In the genomic region with DNA sequence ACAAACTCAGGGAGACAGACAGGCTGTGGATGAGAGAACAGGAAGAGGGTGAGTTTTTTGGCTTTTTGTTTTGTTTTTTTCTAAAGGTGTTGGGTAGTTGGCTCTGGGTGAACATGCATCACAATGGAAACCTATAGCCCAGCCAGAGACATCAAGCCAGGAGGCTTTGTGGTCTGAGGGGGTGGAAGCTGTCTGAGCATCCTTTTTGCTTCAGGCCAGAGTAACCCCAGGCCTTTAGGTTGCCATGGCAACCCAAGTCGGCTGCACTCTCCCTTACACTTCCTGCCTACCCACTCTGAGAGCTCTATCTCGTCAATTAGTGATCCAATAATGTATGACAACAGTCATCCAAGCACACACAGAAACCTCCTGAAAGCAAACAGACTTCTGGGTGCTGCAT, we compare ENCODE assay signal across 15 mouse cellular contexts. TPM values are rescaled to one million over a fixed set of nuclear protein-coding genes. Genes with fewer than 3 reads are reported as not detected.
A peak's percentile ranks its signal among the peaks of the same experiment; 100 is the strongest.
DNase-seq lines count a peak whose midpoint lies in the region; ATAC-seq and TF ChIP-seq lines count a peak whose summit lies in the region.
"Had no signal": no experiment of that assay in that cellular context is flagged by ENCODE, and none has a peak within 500 bp of the region (broad histone marks: within the 10 kb centered on the region; RNA-seq: fewer than 3 reads in every experiment).

No protein-coding gene starts in this region.

- 0 out of 2 replicates have a peak, but pooled peaks have one; percentile 28 for ATAC-seq in kidney, embryonic 15.5 days (replicated peaks; ENCODE audit: low FRiP score)
- peak; percentile 50 for ATAC-seq in forebrain, postnatal 0 days
- peak; percentile 41; the same call in 1 of the 2 replicates for ATAC-seq in monocyte, adult 5-6 weeks (replicated peaks; ENCODE audit: insufficient number of reproducible peaks, low FRiP score, low TSS enrichment, poor library complexity, severe bottlenecking)
- ATAC-seq in intestine, embryonic 16.5 days: no peak

- no peak for TF ChIP-seq EP300 in CH12.LX (IDR thresholded peaks at IDR 0.05; ENCODE audit: low read length)

- dilution Hi-C loops in CH12.LX (cut with MboI; ENCODE audit: extremely low pct_ligation_motif_present, extremely low pct_unique_long_range_greater_than_20kb, low sequenced_read_pairs): no loop called here

- peaks cover 16% of the 10 kb centered on the region for H3K4me1 ChIP-seq in kidney, embryonic 15.5 days
- H3K4me1 ChIP-seq in CH12.LX (ENCODE audit: control insufficient read depth in 1 of 2, insufficient read depth in 2 of 2): peaks cover 15 to 69% of the 10 kb centered on the region in 2 experiments
- H3K4me1 ChIP-seq in forebrain, postnatal 0 days (ENCODE audit: insufficient read depth): no peaks in the 10 kb centered on the region
- H3K4me1 ChIP-seq in intestine, embryonic 16.5 days (ENCODE audit: control insufficient read depth, insufficient read depth, low read length): peaks cover 11% of the 10 kb centered on the region

- 9% methylated on average over 2 of the region's 2 CpGs for WGBS in kidney, embryonic 15.5 days
- WGBS in forebrain, postnatal 0 days: 4% methylated on average over 2 of the region's 2 CpGs
- 6% methylated on average over 2 of the region's 2 CpGs for WGBS in intestine, embryonic 16.5 days

- H3K27ac ChIP-seq in kidney, embryonic 15.5 days: no peak overlapping the region
- H3K27ac ChIP-seq in CH12.LX (ENCODE audit: insufficient read depth, low read depth): no peak overlapping the region
- H3K27ac ChIP-seq in forebrain, postnatal 0 days (ENCODE audit: low read depth, low read length): no peak overlapping the region
- no peak overlapping the region for H3K27ac ChIP-seq in intestine, embryonic 16.5 days (ENCODE audit: low read length)
- H3K27ac ChIP-seq: left cerebral cortex, adult 2 months had no signal

- H3K79me2 ChIP-seq in CH12.LX (replicated peaks; ENCODE audit: control insufficient read depth, extremely low read depth, insufficient read depth, poor library complexity, severe bottlenecking): no peaks in the 10 kb centered on the region

- TF ChIP-seq RAD21 in CH12.LX (IDR thresholded peaks at IDR 0.05; ENCODE audit: low read depth, low read length): no peak

- H3K9ac ChIP-seq in kidney, embryonic 15.5 days: no peak overlapping the region
- H3K9ac ChIP-seq in CH12.LX (ENCODE audit: insufficient read depth, low read depth): no peak overlapping the region
- H3K9ac ChIP-seq in forebrain, postnatal 0 days: no peak overlapping the region
- no peak overlapping the region for H3K9ac ChIP-seq in intestine, embryonic 16.5 days (ENCODE audit: low read depth, low read length)
- H3K9ac ChIP-seq: lung, embryonic 14.5 days had no signal

- H3K9me3 ChIP-seq in kidney, embryonic 15.5 days (replicated peaks): no peaks in the 10 kb centered on the region
- H3K9me3 ChIP-seq in CH12.LX (replicated peaks; ENCODE audit: low read length): no peaks in the 10 kb centered on the region
- H3K9me3 ChIP-seq in forebrain, postnatal 0 days (ENCODE audit: low read length): no peaks in the 10 kb centered on the region
- no peaks in the 10 kb centered on the region for H3K9me3 ChIP-seq in intestine, embryonic 16.5 days (ENCODE audit: control insufficient read depth, low read length)

- H3K4me2 ChIP-seq in kidney, embryonic 15.5 days: no peak overlapping the region
- no peak overlapping the region for H3K4me2 ChIP-seq in CH12.LX (ENCODE audit: insufficient read depth, low read depth, poor library complexity, severe bottlenecking)
- H3K4me2 ChIP-seq in forebrain, postnatal 0 days (ENCODE audit: low read depth): no peak overlapping the region
- H3K4me2 ChIP-seq in intestine, embryonic 16.5 days (ENCODE audit: low read depth, low read length): no peak overlapping the region
- H3K4me2 ChIP-seq: lung, embryonic 14.5 days had no signal

- no peak for DNase-seq in kidney, postnatal 4 days
- DNase-seq in CH12.LX (ENCODE audit: extremely low read depth): peak; percentile 40
- no peak for DNase-seq in forebrain, postnatal 0 days
- DNase-seq in heart, adult 11 months: no peak
- DNase-seq in frontal cortex, postnatal 36 days (ENCODE audit: low spot score in 2 of 2): no peak
- DNase-seq: adrenal gland, postnatal 25 days; gastrocnemius, postnatal 14 days; kidney, postnatal 36 days; liver; lung, embryonic 14.5 days; right cerebral cortex, postnatal 4 days had no signal

- no peaks in the 10 kb centered on the region for H3K36me3 ChIP-seq in kidney, embryonic 15.5 days
- no peaks in the 10 kb centered on the region for H3K36me3 ChIP-seq in CH12.LX (replicated peaks in 1 of 2; ENCODE audit: control insufficient read depth in 1 of 2, insufficient read depth in 1 of 2, low read length in 1 of 2)
- no peaks in the 10 kb centered on the region for H3K36me3 ChIP-seq in forebrain, postnatal 0 days (ENCODE audit: insufficient read depth)
- no peaks in the 10 kb centered on the region for H3K36me3 ChIP-seq in intestine, embryonic 16.5 days (ENCODE audit: control insufficient read depth, insufficient read depth, low read length)

- in situ Hi-C loops in CH12.LX (cut with MboI; ENCODE audit: low pct_ligation_motif_present, low pct_unique_long_range_greater_than_20kb, low sequenced_read_pairs): no loop called here

- peaks cover 50% of the 10 kb centered on the region for H3K27me3 ChIP-seq in kidney, embryonic 15.5 days
- H3K27me3 ChIP-seq in CH12.LX (replicated peaks): no peaks in the 10 kb centered on the region
- peaks cover 3% of the 10 kb centered on the region; the same call in 1 of the 2 replicates for H3K27me3 ChIP-seq in forebrain, postnatal 0 days (ENCODE audit: insufficient read depth, low read length)
- peaks cover 32% of the 10 kb centered on the region for H3K27me3 ChIP-seq in intestine, embryonic 16.5 days (replicated peaks; ENCODE audit: control insufficient read depth, insufficient read depth, low read length)

- no peak for TF ChIP-seq POLR2A in CH12.LX (IDR thresholded peaks at IDR 0.05; ENCODE audit: low read depth, low read length)

- no peak for TF ChIP-seq CTCF in CH12.LX (conservative IDR thresholded peaks at IDR 0.05 in 1 of 2, IDR thresholded peaks at IDR 0.05 in 1 of 2; ENCODE audit: low read depth in 2 of 2, low read length in 2 of 2)
- no peak for TF ChIP-seq CTCF in forebrain, postnatal 0 days (IDR thresholded peaks at IDR 0.05; ENCODE audit: low read depth)

- no peak overlapping the region for H3K4me3 ChIP-seq in kidney, embryonic 15.5 days (replicated peaks)
- no peak overlapping the region for H3K4me3 ChIP-seq in CH12.LX (replicated peaks in 1 of 3; ENCODE audit: low read depth in 2 of 3, low read length in 2 of 3, poor library complexity in 1 of 3)
- H3K4me3 ChIP-seq in forebrain, postnatal 0 days (ENCODE audit: low read depth, low read length): no peak overlapping the region
- H3K4me3 ChIP-seq in intestine, embryonic 16.5 days (ENCODE audit: low read length): no peak overlapping the region
- H3K4me3 ChIP-seq: left cerebral cortex, adult 2 months had no signal

TF ChIP-seq in CH12.LX, 34 proteins besides CTCF, POLR2A, EP300 and RAD21:
- TF ChIP-seq ZC3H11A (IDR thresholded peaks at IDR 0.05; ENCODE audit: low read depth, low read length) (no peak), TCF12 (IDR thresholded peaks at IDR 0.05; ENCODE audit: low read depth, low read length) (no peak), IRF4 (IDR thresholded peaks at IDR 0.05; ENCODE audit: low read depth, low read length) (no peak), JUN (IDR thresholded peaks at IDR 0.05; ENCODE audit: insufficient read depth, low read depth, low read length) (no peak), CHD2 (IDR thresholded peaks at IDR 0.05; ENCODE audit: low read length) (no peak), UBTF (IDR thresholded peaks at IDR 0.05; ENCODE audit: low read depth, low read length) (no peak), CHD1 (IDR thresholded peaks at IDR 0.05; ENCODE audit: low read depth, low read length) (no peak), E2F4 (IDR thresholded peaks at IDR 0.05; ENCODE audit: insufficient replicate concordance, low read depth, low read length) (no peak), MEF2A (IDR thresholded peaks at IDR 0.05; ENCODE audit: borderline replicate concordance, low read depth, low read length) (no peak), MAZ (IDR thresholded peaks at IDR 0.05; ENCODE audit: low read depth, low read length) (no peak), SMC3 (IDR thresholded peaks at IDR 0.05; ENCODE audit: low read depth, low read length) (no peak), NRF1 (IDR thresholded peaks at IDR 0.05; ENCODE audit: low read depth, low read length) (no peak), MXI1 (IDR thresholded peaks at IDR 0.05; ENCODE audit: low read depth, low read length) (no peak)

RNA-seq across cellular contexts. Expression of gene Gpr68, which starts 12.5 kb away (rescaled TPM):
- polyA plus RNA-seq in kidney, embryonic 15.5 days (2015; fragmentation: Nextera tagmentation; extraction: Ambion mirVana): 0.51 and 0.53 TPM in 2 replicates
- total RNA-seq in CH12.LX (2012; rRNA removed) (2.3 and 4.2 TPM in 2 replicates), CH12.LX (2014; rRNA removed) (1.2 TPM in 2 replicates)
- 1.5 and 1.6 TPM in 2 replicates for polyA plus RNA-seq in CH12.LX (2012; ENCODE audit: insufficient read length, low read depth)
- 4.9 and 7.0 TPM in 2 replicates for total RNA-seq in forebrain, postnatal 0 days (2014; rRNA removed)
- polyA plus RNA-seq in forebrain, postnatal 0 days (2015; fragmentation: Nextera tagmentation; extraction: Ambion mirVana): 1.8 and 3.7 TPM in 2 replicates
- total RNA-seq in monocyte, adult 5-6 weeks (2017): 4.4 to 27.8 TPM (median 4.9 TPM) in 3 replicates
- polyA plus RNA-seq in intestine, embryonic 16.5 days (2015; fragmentation: Nextera tagmentation; extraction: Ambion mirVana): 0.48 and 0.56 TPM in 2 replicates
